Mouse (Mus musculus) stomach, embryonic 16.5 days (tissue): ENCODE data around the gene H2-Oa. TPM values are rescaled to one million over a fixed set of nuclear protein-coding genes. Genes with fewer than 3 reads are reported as not detected.

Source experiments
- ATAC-seq: fragments of 200-750 bp; cut with Nextera tagmentation; 2 replicates; pipeline ENCODE4 v1.8.0; 2017; ENCODE audit warnings: moderate number of reproducible peaks, moderate TSS enrichment; ENCODE audit not compliant: insufficient read depth, low FRiP score
- H3K27ac ChIP-seq: fragments of 300-500 bp; sonication (generic); 2 replicates; pipeline ENCODE4 v1.5.1; 2014; ENCODE audit warnings: low read length
- H3K27me3 ChIP-seq: fragments of 300-500 bp; sonication (generic); 2 replicates; pipeline ENCODE4 v1.6.1; 2014; ENCODE audit warnings: low read length, control low read depth, mixed read lengths; ENCODE audit not compliant: control insufficient read depth, insufficient read depth
- H3K36me3 ChIP-seq: fragments of 300-500 bp; sonication (generic); 2 replicates; pipeline ENCODE4 v1.6.1; 2014; ENCODE audit warnings: low read length; ENCODE audit not compliant: control insufficient read depth, insufficient read depth
- H3K4me1 ChIP-seq: fragments of 300-500 bp; sonication (generic); 2 replicates; pipeline ENCODE4 v1.6.1; 2014; ENCODE audit warnings: low read length, control low read depth, mixed read lengths; ENCODE audit not compliant: control insufficient read depth, insufficient read depth
- H3K4me2 ChIP-seq: fragments of 300-500 bp; sonication (generic); 2 replicates; pipeline ENCODE4 v1.6.1; 2014; ENCODE audit warnings: low read depth, low read length, mixed read lengths
- H3K4me3 ChIP-seq: fragments of 300-500 bp; sonication (generic); replicated peaks from 2 replicates; pipeline ENCODE4 v1.5.1; 2014; ENCODE audit warnings: mild to moderate bottlenecking, low read length
- H3K9ac ChIP-seq: fragments of 300-500 bp; sonication (generic); 2 replicates; pipeline ENCODE4 v1.6.1; 2014; ENCODE audit warnings: low read length
- H3K9me3 ChIP-seq: fragments of 300-500 bp; sonication (generic); replicated peaks from 2 replicates; pipeline ENCODE4 v1.6.1; 2016; ENCODE audit warnings: low read length, control low read depth; ENCODE audit not compliant: control insufficient read depth
- WGBS: fragments of 180-500 bp; shearing (Covaris S2); extraction: QIAGEN DNeasy Blood & Tissue Kit; methylation state at CpG from one replicate; pipeline ENCODE4 v1.1.7; 2014; 5-methylcytosine and 5-hydroxymethylcytosine counted together
- polyA plus RNA-seq: library from polyadenylated mRNA; unstranded; fragments of >200 nt; fragmentation: Nextera tagmentation; extraction: Ambion mirVana; gene quantifications from 2 replicates; pipeline ENCODE4 v1.2.1, GENCODE M21; 2015

The H2-Oa gene
- polyA plus RNA-seq, result 0.61 and 0.64 TPM in 2 replicates

- H3K4me2 ChIP-seq, result no peak within 1 kb of the TSS
- no peaks in the 10 kb centered on the region for H3K36me3 ChIP-seq
- H3K9me3 ChIP-seq, result no peaks in the 10 kb centered on the region
Observed at GRCm38 (mm10) chr17:34092197-34092875, at the start of gene H2-Oa. H2-Oa (plus strand) TSS chr17:34092340.

GRCm38 (mm10) chr17:34045941-34046340, 46.2 kb upstream of the H2-Oa start:
- Histone ChIP-seq H3K27ac (no peak overlapping the region), H3K36me3 (no peaks in the 10 kb centered on the region)
- WGBS, result 78% methylated on average over 14 of the region's 14 CpGs

More at GRCm38 (mm10) chr17:34092197-34092875, at the start of gene H2-Oa:
- no peak within 1 kb of the TSS for H3K27ac ChIP-seq
- WGBS, result 34% methylated on average over 11 of the region's 11 CpGs
- ATAC-seq, result no peak
- H3K4me1 ChIP-seq, result no peaks in the 10 kb centered on the region
- no peak within 1 kb of the TSS for H3K4me3 ChIP-seq
- H3K9ac ChIP-seq, result no peak within 1 kb of the TSS
- no peaks in the 10 kb centered on the region for H3K27me3 ChIP-seq

DNA sequence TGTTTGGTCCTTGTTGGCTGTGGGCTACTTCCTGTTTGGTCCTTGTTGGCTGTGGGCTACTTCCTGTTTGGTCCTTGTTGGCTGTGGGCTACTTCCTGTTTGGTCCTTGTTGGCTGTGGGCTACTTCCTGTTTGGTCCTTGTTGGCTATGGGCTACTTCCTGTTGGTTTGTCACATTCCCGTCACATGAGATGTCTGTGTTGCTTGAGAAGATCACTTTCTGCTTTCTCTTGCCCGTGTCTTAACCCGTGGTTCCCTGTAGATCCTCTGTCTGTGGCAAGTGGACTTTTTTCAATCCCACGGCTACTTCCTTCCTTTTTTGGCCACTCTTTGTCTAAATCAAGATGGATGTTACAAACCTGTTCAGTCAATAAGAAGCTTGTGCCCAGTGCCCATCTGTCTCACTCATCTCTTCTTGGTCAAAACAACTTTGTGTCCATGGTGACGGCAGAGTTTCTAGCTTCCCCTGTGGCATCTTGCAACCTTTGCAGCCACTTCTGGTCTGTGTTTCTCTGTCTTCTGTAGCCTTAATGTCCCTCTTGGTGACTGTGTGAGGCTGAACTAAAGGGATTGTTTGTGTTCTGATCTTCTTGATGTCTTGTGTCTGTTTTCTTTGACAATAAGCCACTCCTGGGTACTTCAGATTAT, 44.6 kb upstream of the H2-Oa start:
- H3K4me2 ChIP-seq, result no peak overlapping the region
- no peaks in the 10 kb centered on the region for H3K4me1 ChIP-seq
- ATAC-seq, result no peak
- no peaks in the 10 kb centered on the region for H3K36me3 ChIP-seq
- no peak overlapping the region for H3K9ac ChIP-seq
- no peak overlapping the region for H3K27ac ChIP-seq
- peaks cover 8% of the 10 kb centered on the region; the same call in 1 of the 2 replicates for H3K9me3 ChIP-seq
- H3K4me3 ChIP-seq, result no peak overlapping the region
- WGBS, result 91% methylated on average over 5 of the region's 5 CpGs
- no peaks in the 10 kb centered on the region for H3K27me3 ChIP-seq

More at GRCm38 (mm10) chr17:34045941-34046340, 46.2 kb upstream of the H2-Oa start:
- Histone ChIP-seq H3K4me3 (no peak overlapping the region), H3K4me2 (no peak overlapping the region), H3K4me1 (peaks cover 3% of the 10 kb centered on the region), H3K9me3 (peaks cover 8% of the 10 kb centered on the region; the same call in 1 of the 2 replicates), H3K9ac (no peak overlapping the region), H3K27me3 (no peaks in the 10 kb centered on the region)
- no peak for ATAC-seq

- Histone ChIP-seq H3K27me3 (no peaks in the 10 kb centered on the region), H3K36me3 (no peaks in the 10 kb centered on the region), H3K9ac (no peak overlapping the region), H3K4me1 (no peaks in the 10 kb centered on the region), H3K27ac (no peak overlapping the region), H3K9me3 (no peaks in the 10 kb centered on the region), H3K4me2 (no peak overlapping the region), H3K4me3 (no peak overlapping the region)
- WGBS, result 47% methylated on average over 7 of the region's 7 CpGs
- ATAC-seq, result no peak
Observed at GRCm38 (mm10) chr17:34057224-34057623, 34.9 kb upstream of the H2-Oa start.

GRCm38 (mm10) chr17:34068864-34069263, 23.3 kb upstream of the H2-Oa start:
- Histone ChIP-seq H3K27ac (no peak overlapping the region), H3K27me3 (no peaks in the 10 kb centered on the region), H3K36me3 (no peaks in the 10 kb centered on the region), H3K9ac (no peak overlapping the region), H3K9me3 (no peaks in the 10 kb centered on the region), H3K4me1 (no peaks in the 10 kb centered on the region), H3K4me2 (no peak overlapping the region), H3K4me3 (no peak overlapping the region)
- WGBS, result 39% methylated on average over 3 of the region's 3 CpGs
- ATAC-seq, result no peak

DNA sequence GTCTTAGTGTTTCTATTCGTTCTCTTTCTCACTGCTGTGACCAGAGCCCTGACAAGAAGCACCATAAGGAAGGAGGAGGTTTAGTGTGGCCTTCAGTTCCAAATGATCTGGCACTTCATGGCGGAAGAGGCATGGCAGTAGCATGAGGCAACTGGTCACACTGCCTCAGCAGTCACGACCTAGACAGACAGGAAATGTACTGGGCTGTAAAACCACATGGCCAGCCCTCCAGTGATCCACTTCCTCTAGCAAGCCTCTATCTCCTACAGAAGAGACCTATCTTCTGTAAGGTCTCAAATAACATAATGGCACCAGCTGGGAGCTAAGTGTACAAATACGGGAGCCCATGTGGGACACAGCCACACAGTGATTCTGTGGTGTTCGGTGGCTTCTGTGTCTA, 20.0 kb upstream of the H2-Oa start:
- 69% methylated on average over 5 of the region's 5 CpGs for WGBS
- Histone ChIP-seq H3K9me3 (no peaks in the 10 kb centered on the region), H3K36me3 (no peaks in the 10 kb centered on the region), H3K4me3 (no peak overlapping the region), H3K4me2 (no peak overlapping the region), H3K27ac (no peak overlapping the region), H3K27me3 (peaks cover 14% of the 10 kb centered on the region), H3K4me1 (no peaks in the 10 kb centered on the region), H3K9ac (no peak overlapping the region)
- no peak for ATAC-seq

DNA sequence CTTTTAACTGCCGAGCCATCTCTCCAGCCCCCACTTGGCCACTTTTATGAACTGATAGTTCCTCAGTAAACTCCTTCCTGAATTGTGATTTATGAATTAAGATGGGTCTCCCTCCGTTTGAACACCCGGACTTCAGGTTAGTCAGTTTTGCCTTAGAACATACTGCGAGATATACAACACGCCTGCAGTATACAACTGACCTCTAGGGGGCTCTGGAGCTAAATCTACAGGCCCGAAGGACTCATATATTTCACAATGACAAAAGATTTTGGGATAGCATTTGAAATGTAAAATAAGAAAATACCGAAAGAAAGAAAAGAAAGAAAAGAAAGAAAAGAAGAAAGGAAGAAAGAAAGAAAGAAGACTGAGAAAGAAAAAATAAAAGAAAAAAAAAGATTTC, 16.9 kb upstream of the H2-Oa start:
- Histone ChIP-seq H3K27ac (no peak overlapping the region), H3K4me3 (no peak overlapping the region), H3K27me3 (peaks cover 17% of the 10 kb centered on the region), H3K36me3 (no peaks in the 10 kb centered on the region), H3K9me3 (no peaks in the 10 kb centered on the region), H3K4me2 (no peak overlapping the region), H3K9ac (no peak overlapping the region), H3K4me1 (no peaks in the 10 kb centered on the region)
- 41% methylated on average over 7 of the region's 7 CpGs for WGBS
- ATAC-seq, result no peak

- Histone ChIP-seq H3K36me3 (no peaks in the 10 kb centered on the region), H3K4me1 (no peaks in the 10 kb centered on the region), H3K27ac (no peak overlapping the region), H3K9me3 (no peaks in the 10 kb centered on the region), H3K9ac (no peak overlapping the region), H3K4me2 (no peak overlapping the region), H3K4me3 (no peak overlapping the region), H3K27me3 (peaks cover 17% of the 10 kb centered on the region)
- WGBS, result 3% methylated on average over 9 of the region's 9 CpGs
- no peak for ATAC-seq
Observed at GRCm38 (mm10) chr17:34077549-34077948, 14.6 kb upstream of the H2-Oa start.

- Histone ChIP-seq H3K9me3 (no peaks in the 10 kb centered on the region), H3K9ac (no peak overlapping the region), H3K4me1 (no peaks in the 10 kb centered on the region), H3K27me3 (peaks cover 17% of the 10 kb centered on the region), H3K4me3 (no peak overlapping the region), H3K27ac (no peak overlapping the region), H3K4me2 (no peak overlapping the region), H3K36me3 (no peaks in the 10 kb centered on the region)
- no peak for ATAC-seq
- 56% methylated on average over 4 of the region's 4 CpGs for WGBS
Observed at GRCm38 (mm10) chr17:34078148-34078547, 14.0 kb upstream of the H2-Oa start.
